Mouse (Mus musculus) bone marrow, adult 2 months (tissue): ENCODE results near the gene Sema3f.

Source experiments
- CTCF ChIP-seq: fragments of 200-500 bp; IDR thresholded peaks from 2 replicates; pipeline ENCODE4 v1.5.1; 2011; ENCODE audit warnings: low read length, control low read depth; ENCODE audit not compliant: control insufficient read depth, insufficient read depth
- POLR2A ChIP-seq: fragments of 200-500 bp; IDR thresholded peaks from 2 replicates; pipeline ENCODE4 v1.6.1; 2011; ENCODE audit warnings: low read depth, mild to moderate bottlenecking, control low read depth, low read length, borderline replicate concordance; ENCODE audit not compliant: control insufficient read depth

- TF ChIP-seq POLR2A, result no peak
- TF ChIP-seq CTCF, result no peak
Measured at GRCm38 (mm10) chr9:107727041-107727440, 16.8 kb upstream of the Sema3f start.
